Mouse (Mus musculus) megakaryocyte, adult 5-6 weeks (primary cell): Measurements from ENCODE around the gene Rdh19. TPM values are rescaled to one million over a fixed set of nuclear protein-coding genes. Genes with fewer than 3 reads are reported as not detected.

Experiments used
- ATAC-seq: 2 replicates; pipeline ENCODE4 v1.8.0; 2016; ENCODE audit warnings: mild to moderate bottlenecking, inconsistent platforms; ENCODE audit not compliant: poor library complexity, severe bottlenecking
- total RNA-seq, 2 experiments: library from RNA; stranded (forward) in 1 of 2; stranded (reverse) in 1 of 2; fragments of 153-499, 151-499 nt in 1 of 2; fragments of 221-1000, 200-1000 nt in 1 of 2; gene quantifications; 2 replicates each; pipeline versions ENCODE4 v1.2.3 to v1.2.4; 2015 to 2017

The Rdh19 gene
- total RNA-seq, 2 experiments from 2014 or later, result not detected

- ATAC-seq, result no peak
Observed at GRCm38 (mm10) chr10:127878262-127879057, 28.7 kb downstream of the Rdh19 start.

- ATAC-seq, result no peak
Observed at GRCm38 (mm10) chr10:127879155-127879688, 29.5 kb downstream of the Rdh19 start.

GRCm38 (mm10) chr10:127881041-127881440 is 31.3 kb downstream of the Rdh19 start:
- no peak for ATAC-seq

GRCm38 (mm10) chr10:127886551-127886950 is 36.8 kb downstream of the Rdh19 start:
- ATAC-seq, result no peak

- ATAC-seq, result no peak
Observed at GRCm38 (mm10) chr10:127886971-127887370, 37.2 kb downstream of the Rdh19 start.

- ATAC-seq, result no peak
Observed at GRCm38 (mm10) chr10:127888605-127889004, 38.9 kb downstream of the Rdh19 start, which contains the start of gene Rdh7. TSS of gene Rdh7 (minus strand) at chr10:127888817.

GRCm38 (mm10) chr10:127891481-127891880 is 41.8 kb downstream of the Rdh19 start:
- ATAC-seq, result no peak

GRCm38 (mm10) chr10:127893163-127894022 is 43.7 kb downstream of the Rdh19 start:
- peak; percentile 78 for ATAC-seq

- ATAC-seq, result no peak
Observed at GRCm38 (mm10) chr10:127896705-127897104, 47.0 kb downstream of the Rdh19 start.

- no peak for ATAC-seq
Observed at GRCm38 (mm10) chr10:127897506-127897905, 47.8 kb downstream of the Rdh19 start.

GRCm38 (mm10) chr10:127898218-127898617 is 48.5 kb downstream of the Rdh19 start, which contains the start of gene Sdr9c7:
TSS of gene Sdr9c7 (plus strand) at chr10:127898518.
- no peak for ATAC-seq

GRCm38 (mm10) chr10:127899783-127900182 is 50.1 kb downstream of the Rdh19 start:
- no peak for ATAC-seq

- no peak for ATAC-seq
Observed at GRCm38 (mm10) chr10:127901751-127902150, 52.0 kb downstream of the Rdh19 start.

GRCm38 (mm10) chr10:127903116-127903515 is 53.4 kb downstream of the Rdh19 start:
- ATAC-seq, result no peak

GRCm38 (mm10) chr10:127904718-127905446 is 55.2 kb downstream of the Rdh19 start:
- ATAC-seq, result no peak

GRCm38 (mm10) chr10:127906138-127906537 is 56.4 kb downstream of the Rdh19 start:
- ATAC-seq, result no peak

GRCm38 (mm10) chr10:127907386-127907951 is 57.7 kb downstream of the Rdh19 start:
- ATAC-seq, result no peak
